Mouse (Mus musculus): Measurements from ENCODE around the gene Hrh3.

The Hrh3 gene

GRCm38 (mm10) chr2:180063338-180064131 is 40.8 kb downstream of the Hrh3 start:
- CTCF ChIA-PET, result no interaction called here

- CTCF ChIA-PET, result no interaction called here
Measured at GRCm38 (mm10) chr2:180053001-180053400, 51.3 kb downstream of the Hrh3 start.

- CTCF ChIA-PET, result interaction anchor here (0.6 to 1.4 kb wide), 3 partner anchors 131 to 1501 kb away, joined by 4 to 7 read pairs (median 4); no protein-coding TSS in a partner anchor
Measured at GRCm38 (mm10) chr2:180051986-180052733, 52.1 kb downstream of the Hrh3 start.

- CTCF ChIA-PET, result interaction anchor here (0.7 to 1.4 kb wide), 5 partner anchors 80 to 137 kb away, joined by 3 to 7 read pairs (median 4); no protein-coding TSS in a partner anchor
Measured at GRCm38 (mm10) chr2:180050986-180051385, 53.3 kb downstream of the Hrh3 start.
